Mouse (Mus musculus) A20 (cell line): ENCODE data around the gene Oxa1l.

Experiments
- DNase-seq: peaks from one replicate; pipeline ENCODE4 v3.0.0-alpha.2; 2011; ENCODE audit warnings: low read depth, low spot score

Gene Oxa1l

GRCm38 (mm10) chr14:54409057-54409645 lies 48.5 kb downstream of the Oxa1l start:
- DNase-seq, result peak; percentile 89

- DNase-seq, result peak; percentile 60
These were observed 49.6 kb downstream of the Oxa1l start for GRCm38 (mm10) chr14:54409980-54410810.

GRCm38 (mm10) chr14:54412000-54412576 lies 51.5 kb downstream of the Oxa1l start:
- DNase-seq, result peak; percentile 89

GRCm38 (mm10) chr14:54412629-54413170 lies 52.1 kb downstream of the Oxa1l start:
- DNase-seq, result peak; percentile 75

- peak; percentile 71 for DNase-seq
These were observed 53.5 kb downstream of the Oxa1l start for GRCm38 (mm10) chr14:54413877-54414700.

GRCm38 (mm10) chr14:54415241-54416020 lies 54.8 kb downstream of the Oxa1l start:
- peak; percentile 55 for DNase-seq

GRCm38 (mm10) chr14:54416229-54416775 lies 55.7 kb downstream of the Oxa1l start:
- DNase-seq, result no peak

GRCm38 (mm10) chr14:54416830-54417229 lies 56.2 kb downstream of the Oxa1l start:
- peak; percentile 64 for DNase-seq

- DNase-seq, result peak; percentile 89
These were observed 57.0 kb downstream of the Oxa1l start, which contains the start of gene Slc7a7 for GRCm38 (mm10) chr14:54417623-54418081. Gene Slc7a7, minus strand, starts transcription at chr14:54417780.
